Mouse (Mus musculus) skeletal muscle tissue, adult 2 months (tissue): Measurements from ENCODE around the gene Rab12.

ENCODE experiments used
- DNase-seq: peaks from one replicate; pipeline ENCODE4 v3.0.0-alpha.2; 2012; ENCODE audit warnings: low read depth, low spot score

Gene Rab12

GRCm38 (mm10) chr17:66448421-66449405, 70.8 kb downstream of the Rab12 start:
- no peak for DNase-seq

GRCm38 (mm10) chr17:66447978-66448377, 71.6 kb downstream of the Rab12 start:
- no peak for DNase-seq

- no peak for DNase-seq
Measured at GRCm38 (mm10) chr17:66447007-66447312, 72.6 kb downstream of the Rab12 start.

- no peak for DNase-seq
Measured at GRCm38 (mm10) chr17:66446196-66447006, 73.1 kb downstream of the Rab12 start.
